Mouse (Mus musculus): ENCODE measurements around the gene Bco1. TPM values are rescaled to one million over a fixed set of nuclear protein-coding genes. Genes with fewer than 3 reads are reported as not detected.
A peak's percentile ranks its signal among the peaks of the same experiment; 100 is the strongest.

Bco1 gene
- polyA plus RNA-seq, 1 experiment from 2014 or later: 0.22 TPM

GRCm38 (mm10) chr8:117156866-117157768 lies 61.5 kb downstream of the Bco1 start:
- ATAC-seq (ENCODE audit: insufficient number of reproducible peaks, insufficient read depth, low FRiP score, low TSS enrichment, low read depth): no peak
- Histone ChIP-seq H3K4me2 (peak overlapping the region; percentile 90), H3K36me3 (no peaks in the 10 kb centered on the region), H3K27ac (peak overlapping the region; percentile 90), H3K9me3 (no peaks in the 10 kb centered on the region), H3K9ac (peak overlapping the region; percentile 89), H3K4me1 (peaks cover 22% of the 10 kb centered on the region), H3K4me3 (peak overlapping the region; percentile 84), H3K27me3 (no peaks in the 10 kb centered on the region)
- WGBS: 12% methylated on average over 33 of the region's 33 CpGs

GRCm38 (mm10) chr8:117157769-117158091 lies 62.1 kb downstream of the Bco1 start:
- whole genome bisulfite sequencing: under 1% methylated on average over 41 of the region's 45 CpGs
- Histone ChIP-seq H3K36me3 (no peaks in the 10 kb centered on the region), H3K4me3 (peak overlapping the region; percentile 84), H3K9ac (peak overlapping the region; percentile 89), H3K4me2 (peak overlapping the region; percentile 90), H3K27me3 (no peaks in the 10 kb centered on the region), H3K4me1 (peaks cover 22% of the 10 kb centered on the region), H3K9me3 (no peaks in the 10 kb centered on the region), H3K27ac (peak overlapping the region; percentile 90)
- peak; percentile 95 for ATAC-seq (ENCODE audit: insufficient number of reproducible peaks, insufficient read depth, low FRiP score, low TSS enrichment, low read depth)

- peaks cover 22% of the 10 kb centered on the region for H3K4me1 ChIP-seq
- H3K27me3 ChIP-seq: no peaks in the 10 kb centered on the region
- peak within 1 kb of the TSS; percentile 84 for H3K4me3 ChIP-seq
- peak within 1 kb of the TSS; percentile 90 for H3K4me2 ChIP-seq
- WGBS: under 1% methylated on average over 60 of the region's 65 CpGs
- no peaks in the 10 kb centered on the region for H3K36me3 ChIP-seq
- no peaks in the 10 kb centered on the region for H3K9me3 ChIP-seq
- H3K9ac ChIP-seq: peak within 1 kb of the TSS; percentile 89
- peak within 1 kb of the TSS; percentile 90 for H3K27ac ChIP-seq
- peak; percentile 62 for ATAC-seq (ENCODE audit: insufficient number of reproducible peaks, insufficient read depth, low FRiP score, low TSS enrichment, low read depth)
Measured at GRCm38 (mm10) chr8:117158135-117158761, 62.6 kb downstream of the Bco1 start, which contains the start of gene Gan. Gan (plus strand) TSS chr8:117158135.

GRCm38 (mm10) chr8:117159031-117159430 lies 63.4 kb downstream of the Bco1 start:
- Histone ChIP-seq H3K4me1 (peaks cover 22% of the 10 kb centered on the region), H3K4me3 (peak overlapping the region; percentile 84), H3K27ac (no peak overlapping the region), H3K9me3 (no peaks in the 10 kb centered on the region), H3K9ac (peak overlapping the region; percentile 89), H3K27me3 (no peaks in the 10 kb centered on the region), H3K36me3 (no peaks in the 10 kb centered on the region), H3K4me2 (peak overlapping the region; percentile 90)
- no peak for ATAC-seq (ENCODE audit: insufficient number of reproducible peaks, insufficient read depth, low FRiP score, low TSS enrichment, low read depth)
- 59% methylated on average over 5 of the region's 5 CpGs for WGBS

- no peak overlapping the region for H3K4me2 ChIP-seq
- no peaks in the 10 kb centered on the region for H3K36me3 ChIP-seq
- no peak overlapping the region for H3K4me3 ChIP-seq
- no peaks in the 10 kb centered on the region for H3K9me3 ChIP-seq
- H3K9ac ChIP-seq: no peak overlapping the region
- no peak overlapping the region for H3K27ac ChIP-seq
- WGBS: 85% methylated on average over 4 of the region's 4 CpGs
- H3K4me1 ChIP-seq: peaks cover 11% of the 10 kb centered on the region
- no peaks in the 10 kb centered on the region for H3K27me3 ChIP-seq
- ATAC-seq (ENCODE audit: insufficient number of reproducible peaks, insufficient read depth, low FRiP score, low TSS enrichment, low read depth): no peak
Measured at GRCm38 (mm10) chr8:117164912-117165311, 69.3 kb downstream of the Bco1 start.

GRCm38 (mm10) chr8:117165542-117165941 lies 69.9 kb downstream of the Bco1 start:
- ATAC-seq (ENCODE audit: insufficient number of reproducible peaks, insufficient read depth, low FRiP score, low TSS enrichment, low read depth): no peak
- 87% methylated on average over 4 of the region's 4 CpGs for WGBS

GRCm38 (mm10) chr8:117166515-117166914 lies 70.9 kb downstream of the Bco1 start:
- no peaks in the 10 kb centered on the region for H3K9me3 ChIP-seq
- H3K9ac ChIP-seq: no peak overlapping the region
- WGBS: 78% methylated on average over 2 of the region's 2 CpGs
- H3K4me3 ChIP-seq: no peak overlapping the region
- H3K36me3 ChIP-seq: no peaks in the 10 kb centered on the region
- H3K4me2 ChIP-seq: no peak overlapping the region
- no peak overlapping the region for H3K27ac ChIP-seq
- H3K27me3 ChIP-seq: no peaks in the 10 kb centered on the region
- ATAC-seq (ENCODE audit: insufficient number of reproducible peaks, insufficient read depth, low FRiP score, low TSS enrichment, low read depth): no peak
- H3K4me1 ChIP-seq: peaks cover 13% of the 10 kb centered on the region

More at GRCm38 (mm10) chr8:117165542-117165941, 69.9 kb downstream of the Bco1 start:
- Histone ChIP-seq H3K36me3 (no peaks in the 10 kb centered on the region), H3K9me3 (no peaks in the 10 kb centered on the region), H3K27ac (no peak overlapping the region), H3K4me2 (no peak overlapping the region), H3K4me3 (no peak overlapping the region), H3K4me1 (peaks cover 13% of the 10 kb centered on the region), H3K9ac (no peak overlapping the region), H3K27me3 (no peaks in the 10 kb centered on the region)

GRCm38 (mm10) chr8:117167243-117167883 lies 71.7 kb downstream of the Bco1 start:
- no peak for ATAC-seq (ENCODE audit: insufficient number of reproducible peaks, insufficient read depth, low FRiP score, low TSS enrichment, low read depth)
- Histone ChIP-seq H3K9ac (no peak overlapping the region), H3K4me2 (no peak overlapping the region), H3K4me1 (peaks cover 13% of the 10 kb centered on the region), H3K27me3 (no peaks in the 10 kb centered on the region), H3K9me3 (no peaks in the 10 kb centered on the region), H3K36me3 (no peaks in the 10 kb centered on the region), H3K27ac (no peak overlapping the region), H3K4me3 (no peak overlapping the region)
- WGBS: 77% methylated on average over 8 of the region's 8 CpGs

- 82% methylated on average over 9 of the region's 9 CpGs for WGBS
- Histone ChIP-seq H3K4me2 (no peak overlapping the region), H3K27ac (no peak overlapping the region)
Measured at GRCm38 (mm10) chr8:117168378-117168777, 72.7 kb downstream of the Bco1 start.

GRCm38 (mm10) chr8:117171826-117172225 lies 76.2 kb downstream of the Bco1 start:
- Histone ChIP-seq H3K36me3 (peaks cover 13% of the 10 kb centered on the region), H3K4me3 (no peak overlapping the region), H3K27me3 (no peaks in the 10 kb centered on the region), H3K9me3 (no peaks in the 10 kb centered on the region), H3K4me1 (peaks cover 18% of the 10 kb centered on the region), H3K4me2 (no peak overlapping the region), H3K27ac (no peak overlapping the region), H3K9ac (no peak overlapping the region)
- 88% methylated on average over 3 of the region's 3 CpGs for WGBS
- ATAC-seq (ENCODE audit: insufficient number of reproducible peaks, insufficient read depth, low FRiP score, low TSS enrichment, low read depth): peak; percentile 40; the same call in 1 of the 2 replicates

More at GRCm38 (mm10) chr8:117168378-117168777, 72.7 kb downstream of the Bco1 start:
- no peaks in the 10 kb centered on the region for H3K9me3 ChIP-seq
- H3K4me3 ChIP-seq: no peak overlapping the region
- no peak overlapping the region for H3K9ac ChIP-seq
- H3K27me3 ChIP-seq: no peaks in the 10 kb centered on the region
- no peak for ATAC-seq (ENCODE audit: insufficient number of reproducible peaks, insufficient read depth, low FRiP score, low TSS enrichment, low read depth)
- H3K4me1 ChIP-seq: peaks cover 18% of the 10 kb centered on the region
- no peaks in the 10 kb centered on the region for H3K36me3 ChIP-seq

- Histone ChIP-seq H3K36me3 (peaks cover 13% of the 10 kb centered on the region), H3K9me3 (no peaks in the 10 kb centered on the region), H3K27ac (no peak overlapping the region), H3K9ac (no peak overlapping the region), H3K4me2 (0 out of 2 replicates have a peak overlapping the region, but pooled peaks have one; percentile 20), H3K27me3 (no peaks in the 10 kb centered on the region), H3K4me3 (no peak overlapping the region), H3K4me1 (peaks cover 18% of the 10 kb centered on the region)
- whole genome bisulfite sequencing: 38% methylated on average over 7 of the region's 7 CpGs
- ATAC-seq (ENCODE audit: insufficient number of reproducible peaks, insufficient read depth, low FRiP score, low TSS enrichment, low read depth): no peak
Measured at GRCm38 (mm10) chr8:117172904-117173303, 77.2 kb downstream of the Bco1 start.
